Mouse (Mus musculus) lung, embryonic 14.5 days (tissue): ENCODE results near the gene Birc5. TPM values are rescaled to one million over a fixed set of nuclear protein-coding genes. Genes with fewer than 3 reads are reported as not detected.
A peak's percentile ranks its signal among the peaks of the same experiment; 100 is the strongest.

Source experiments
- ATAC-seq: fragments of 200-750 bp; cut with Nextera tagmentation; 2 replicates; pipeline ENCODE4 v1.8.0; 2017; ENCODE audit warnings: mild to moderate bottlenecking, moderate TSS enrichment, moderate library complexity; ENCODE audit not compliant: insufficient read depth
- DNase-seq: peaks from one replicate; pipeline ENCODE4 v3.0.0-alpha.2; 2015
- H3K27ac ChIP-seq: fragments of 300-500 bp; sonication (generic); 2 replicates; pipeline ENCODE4 v1.5.1; 2014; ENCODE audit warnings: low read depth, mild to moderate bottlenecking, moderate library complexity
- H3K27me3 ChIP-seq: fragments of 300-500 bp; sonication (generic); 2 replicates; pipeline ENCODE4 v1.6.1; 2014; ENCODE audit warnings: low read length, control low read depth; ENCODE audit not compliant: insufficient read depth
- H3K36me3 ChIP-seq: fragments of 300-500 bp; sonication (generic); 2 replicates; pipeline ENCODE4 v1.6.1; 2014; ENCODE audit warnings: control low read depth; ENCODE audit not compliant: insufficient read depth
- H3K4me1 ChIP-seq: fragments of 300-500 bp; sonication (generic); 2 replicates; pipeline ENCODE4 v1.6.1; 2014; ENCODE audit warnings: antibody characterized with exemption, control low read depth; ENCODE audit not compliant: insufficient read depth
- H3K4me2 ChIP-seq: fragments of 300-500 bp; sonication (generic); 2 replicates; pipeline ENCODE4 v1.6.1; 2014; ENCODE audit warnings: mild to moderate bottlenecking
- H3K4me3 ChIP-seq: fragments of 300-500 bp; sonication (generic); 2 replicates; pipeline ENCODE4 v1.5.1; 2014; ENCODE audit warnings: low read depth, low read length
- H3K9ac ChIP-seq: fragments of 300-500 bp; sonication (generic); 2 replicates; pipeline ENCODE4 v1.6.1; 2014
- H3K9me3 ChIP-seq: fragments of 300-500 bp; sonication (generic); 2 replicates; pipeline ENCODE4 v1.6.1; 2016; ENCODE audit warnings: low read depth, low read length, control low read depth
- CTCF ChIP-seq: IDR thresholded peaks from 2 replicates; pipeline ENCODE4 v1.5.1; 2016; ENCODE audit warnings: antibody characterized with exemption, low read depth
- WGBS: fragments of 180-500 bp; shearing (Covaris S2); extraction: QIAGEN DNeasy Blood & Tissue Kit; methylation state at CpG from one replicate; pipeline ENCODE4 v1.1.7; 2014; 5-methylcytosine and 5-hydroxymethylcytosine counted together
- polyA plus RNA-seq: library from polyadenylated mRNA; unstranded; fragments of >200 nt; fragmentation: Nextera tagmentation; extraction: Ambion mirVana; gene quantifications from 2 replicates; pipeline ENCODE4 v1.2.1, GENCODE M21; 2014

Gene Birc5
- polyA plus RNA-seq, 1 experiment from 2014 or later: 399 TPM

DNA sequence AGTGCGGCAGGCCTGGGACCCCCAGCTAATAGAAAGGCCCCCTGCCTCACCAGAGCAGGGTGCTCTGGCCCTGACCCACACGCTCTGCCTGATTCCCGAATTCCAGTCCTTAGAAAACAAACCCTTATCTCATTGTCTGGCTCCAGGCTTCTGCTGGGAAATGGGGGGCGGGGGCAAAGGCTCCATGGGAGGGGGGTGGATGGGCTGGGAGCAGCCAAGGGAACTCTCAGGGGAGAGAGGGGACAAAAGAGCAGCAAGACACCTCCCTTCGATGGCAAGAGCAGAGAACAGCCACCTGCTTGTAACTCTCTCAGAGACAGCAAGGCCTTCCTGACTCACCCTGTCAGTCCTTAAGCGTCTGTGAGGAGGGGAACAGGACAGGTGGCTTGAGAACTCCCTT lies 26.6 kb downstream of the Birc5 start:
- 21% methylated on average over 6 of the region's 6 CpGs for WGBS

DNA sequence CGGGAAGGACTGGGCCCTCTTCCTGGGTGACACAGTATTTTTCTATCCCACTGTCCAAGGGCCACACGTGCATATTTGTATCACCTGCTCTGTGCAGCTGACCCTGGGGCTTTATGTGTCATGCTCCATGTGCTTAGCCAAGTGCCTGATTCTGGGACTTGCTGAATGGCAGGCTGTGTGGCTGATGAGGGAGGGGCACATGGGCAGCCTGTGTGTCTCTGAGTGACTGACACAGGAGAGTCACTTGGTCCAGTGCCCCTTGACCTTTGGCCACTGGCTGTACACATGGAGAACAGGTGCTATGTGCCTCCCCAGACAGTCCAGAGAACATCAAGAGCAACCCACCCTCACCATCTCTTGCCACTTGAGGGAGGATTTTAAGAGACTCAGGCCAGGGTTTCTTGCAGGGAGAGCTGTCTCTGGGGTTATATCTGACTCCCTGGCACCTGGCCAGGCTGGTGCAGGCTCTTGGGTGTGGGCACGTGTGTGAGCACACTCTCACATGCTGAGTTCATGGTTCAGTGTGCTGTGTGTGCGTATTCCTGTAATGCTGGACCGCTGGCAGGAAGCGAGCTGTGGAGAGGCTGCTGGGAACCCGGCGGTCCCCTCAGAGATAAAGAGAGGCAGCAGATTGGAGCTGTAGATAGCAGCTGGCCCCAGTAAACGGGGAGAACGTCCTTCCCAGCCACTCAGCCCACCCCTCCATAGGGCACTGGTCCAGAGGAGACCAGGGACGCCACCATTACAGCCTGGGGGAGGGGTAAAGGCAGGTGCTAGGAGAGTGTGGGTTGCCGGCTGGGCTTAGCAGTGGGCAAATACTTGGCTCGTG lies 29.1 kb downstream of the Birc5 start:
- WGBS: 16% methylated on average over 13 of the region's 13 CpGs
- Histone ChIP-seq H3K27ac (peak overlapping the region; percentile 21; the same call in 1 of the 2 replicates), H3K4me3 (no peak overlapping the region), H3K27me3 (no peaks in the 10 kb centered on the region), H3K9ac (no peak overlapping the region; the same call in 1 of the 2 replicates), H3K4me2 (peak overlapping the region; percentile 29), H3K4me1 (peaks cover 27% of the 10 kb centered on the region), H3K36me3 (no peaks in the 10 kb centered on the region), H3K9me3 (no peaks in the 10 kb centered on the region)
- TF ChIP-seq CTCF: no peak
- ATAC-seq (0 out of 2 replicates have a peak, but pooled peaks have one; percentile 16), DNase-seq (peak; percentile 59)

More for the DNA sequence above, 26.6 kb downstream of the Birc5 start:
- Histone ChIP-seq H3K4me3 (no peak overlapping the region), H3K36me3 (no peaks in the 10 kb centered on the region), H3K27ac (no peak overlapping the region), H3K4me2 (no peak overlapping the region), H3K9me3 (no peaks in the 10 kb centered on the region), H3K9ac (no peak overlapping the region), H3K4me1 (peaks cover 10% of the 10 kb centered on the region), H3K27me3 (no peaks in the 10 kb centered on the region)
- TF ChIP-seq CTCF: no peak
- ATAC-seq: no peak
- no peak for DNase-seq

DNA sequence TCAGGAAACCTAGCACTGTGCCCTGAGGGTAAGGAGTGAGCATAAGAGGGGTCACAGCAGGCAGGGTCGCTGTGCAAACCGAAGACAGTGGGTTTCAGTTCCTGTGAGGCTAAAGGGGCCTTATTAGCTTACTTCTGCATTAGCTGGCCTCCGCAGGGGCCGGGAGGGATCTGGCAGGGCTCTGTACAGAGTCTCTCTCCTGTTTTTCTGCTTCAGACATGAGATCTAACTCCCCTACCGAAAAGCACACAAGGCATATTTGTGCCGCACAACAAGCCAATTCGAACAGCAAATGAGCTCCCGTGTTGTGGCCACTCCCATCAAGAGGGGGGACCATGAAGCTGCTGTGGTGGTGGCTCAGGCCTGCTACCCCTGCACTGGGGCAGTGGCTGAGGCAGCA lies 29.8 kb downstream of the Birc5 start:
- H3K36me3 ChIP-seq: no peaks in the 10 kb centered on the region
- H3K9me3 ChIP-seq: no peaks in the 10 kb centered on the region
- TF ChIP-seq CTCF: no peak
- H3K4me3 ChIP-seq: no peak overlapping the region
- peaks cover 27% of the 10 kb centered on the region for H3K4me1 ChIP-seq
- no peaks in the 10 kb centered on the region for H3K27me3 ChIP-seq
- WGBS: 31% methylated on average over 8 of the region's 8 CpGs
- H3K27ac ChIP-seq: peak overlapping the region; percentile 21; the same call in 1 of the 2 replicates
- H3K9ac ChIP-seq: no peak overlapping the region; the same call in 1 of the 2 replicates
- DNase-seq (peak; percentile 17), ATAC-seq (no peak)
- peak overlapping the region; percentile 29 for H3K4me2 ChIP-seq

DNA sequence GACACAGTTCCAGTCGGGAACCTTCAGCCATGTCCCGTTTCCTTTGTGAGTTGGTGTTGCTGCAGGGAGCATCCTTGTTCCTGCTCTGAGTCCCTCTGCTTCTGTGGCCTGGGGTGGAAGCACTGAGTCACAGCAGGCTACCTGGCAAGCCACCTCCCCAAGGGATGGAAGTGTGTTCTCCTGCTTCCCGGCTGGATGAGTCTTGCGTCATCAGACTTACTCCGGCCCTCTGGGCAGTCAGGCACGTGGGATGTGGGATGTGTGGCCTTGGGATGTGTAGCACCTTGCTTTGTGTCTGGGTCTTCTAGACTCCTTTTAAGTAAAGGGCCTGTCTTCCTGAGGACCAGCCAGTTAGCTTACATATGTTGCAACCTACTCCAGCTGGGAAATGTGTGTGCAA lies 30.6 kb downstream of the Birc5 start:
- H3K36me3 ChIP-seq: no peaks in the 10 kb centered on the region
- H3K9ac ChIP-seq: no peak overlapping the region
- no peak overlapping the region for H3K4me2 ChIP-seq
- no peak overlapping the region for H3K27ac ChIP-seq
- no peaks in the 10 kb centered on the region for H3K27me3 ChIP-seq
- DNase-seq (no peak), ATAC-seq (no peak)
- WGBS: 70% methylated on average over 6 of the region's 6 CpGs
- peaks cover 27% of the 10 kb centered on the region for H3K4me1 ChIP-seq
- no peak overlapping the region for H3K4me3 ChIP-seq
- TF ChIP-seq CTCF: no peak
- no peaks in the 10 kb centered on the region for H3K9me3 ChIP-seq

DNA sequence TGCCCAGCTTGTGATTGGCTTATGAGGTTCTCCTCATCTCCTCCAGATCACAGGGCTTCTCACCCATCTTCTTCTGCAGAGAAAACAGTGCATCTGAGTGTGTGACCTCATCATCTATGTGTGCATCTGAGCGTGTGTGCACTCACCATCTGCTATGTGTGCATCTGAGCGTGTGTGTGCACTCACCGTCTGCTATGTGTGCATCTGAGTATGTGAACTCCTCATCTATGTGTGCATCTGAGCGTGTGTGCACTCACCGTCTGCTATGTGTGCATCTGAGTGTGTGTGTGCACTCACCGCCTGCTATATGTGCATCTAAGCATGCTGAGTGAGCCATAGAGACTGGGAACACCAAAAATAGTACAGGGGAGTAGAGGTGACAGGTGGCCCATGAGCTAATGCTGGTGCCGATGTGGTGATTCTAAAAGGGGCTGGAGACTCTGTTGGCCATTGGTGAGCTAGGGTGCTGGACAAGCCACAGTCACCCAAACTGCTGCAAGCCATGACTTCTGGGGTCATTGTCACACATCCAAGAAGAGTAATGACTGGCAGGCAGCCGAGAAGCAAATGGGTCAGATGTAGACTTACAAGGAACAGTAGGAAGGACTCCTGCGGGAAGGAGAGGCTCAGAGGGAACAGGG lies 31.4 kb downstream of the Birc5 start:
- peaks cover 27% of the 10 kb centered on the region for H3K4me1 ChIP-seq
- DNase-seq (no peak), ATAC-seq (no peak)
- H3K36me3 ChIP-seq: no peaks in the 10 kb centered on the region
- no peak overlapping the region for H3K9ac ChIP-seq
- WGBS: 80% methylated on average over 9 of the region's 9 CpGs
- no peak overlapping the region for H3K4me3 ChIP-seq
- H3K27ac ChIP-seq: 0 out of 2 replicates have a peak overlapping the region, but pooled peaks have one; percentile 69
- H3K9me3 ChIP-seq: no peaks in the 10 kb centered on the region
- no peak overlapping the region for H3K4me2 ChIP-seq
- no peaks in the 10 kb centered on the region for H3K27me3 ChIP-seq
- TF ChIP-seq CTCF: no peak

DNA sequence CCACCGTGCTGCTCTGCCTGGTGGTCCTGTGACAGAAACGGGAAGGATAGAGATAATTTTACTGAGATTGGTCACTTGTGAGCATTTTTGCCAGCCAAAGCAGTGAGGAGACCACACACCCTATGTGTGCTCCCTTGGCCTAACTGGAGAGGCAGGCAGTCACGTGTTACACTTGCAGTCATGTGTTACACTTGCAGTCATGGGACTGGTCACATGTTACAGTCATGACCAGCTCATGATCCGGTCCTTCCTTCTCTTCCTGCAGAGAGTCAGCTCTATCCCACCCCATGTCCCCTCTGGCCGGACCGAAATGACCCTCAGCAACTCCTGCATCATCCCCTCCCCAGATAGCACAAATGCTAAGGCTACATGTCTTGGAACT lies 31.9 kb downstream of the Birc5 start:
- 67% methylated on average over 6 of the region's 6 CpGs for WGBS
- no peak for TF ChIP-seq CTCF
- no peaks in the 10 kb centered on the region for H3K9me3 ChIP-seq
- H3K4me1 ChIP-seq: peaks cover 27% of the 10 kb centered on the region
- ATAC-seq (no peak), DNase-seq (no peak)
- H3K9ac ChIP-seq: peak overlapping the region; percentile 8; the same call in 1 of the 2 replicates
- H3K36me3 ChIP-seq: no peaks in the 10 kb centered on the region
- no peak overlapping the region for H3K4me3 ChIP-seq
- H3K27ac ChIP-seq: peak overlapping the region; percentile 69
- no peaks in the 10 kb centered on the region for H3K27me3 ChIP-seq
- no peak overlapping the region; the same call in 1 of the 2 replicates for H3K4me2 ChIP-seq

DNA sequence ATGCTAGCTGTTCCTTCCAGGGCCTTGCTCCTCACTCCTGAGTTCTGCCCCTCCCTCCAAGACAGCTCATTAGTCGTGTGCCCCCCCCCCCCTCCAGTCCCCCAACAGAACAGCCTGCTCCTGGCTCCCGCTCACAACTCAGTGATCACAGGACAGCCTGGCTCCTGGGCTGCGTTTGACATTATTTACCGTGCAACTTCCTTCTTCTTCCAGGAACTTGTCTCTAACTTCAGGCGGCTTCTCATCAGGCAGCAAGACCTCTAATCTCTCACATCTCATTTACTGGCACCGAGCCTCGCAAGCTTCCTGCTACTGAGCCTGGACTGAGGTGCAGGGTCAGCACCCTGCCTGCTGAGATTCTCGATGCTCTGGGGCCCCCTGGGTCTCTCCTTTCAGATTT lies 32.7 kb downstream of the Birc5 start:
- Histone ChIP-seq H3K9ac (peak overlapping the region; percentile 8; the same call in 1 of the 2 replicates), H3K4me2 (peak overlapping the region; percentile 14)

More for the DNA sequence above, 32.7 kb downstream of the Birc5 start:
- no peaks in the 10 kb centered on the region for H3K27me3 ChIP-seq
- H3K36me3 ChIP-seq: no peaks in the 10 kb centered on the region
- peaks cover 27% of the 10 kb centered on the region for H3K4me1 ChIP-seq
- H3K9me3 ChIP-seq: no peaks in the 10 kb centered on the region
- TF ChIP-seq CTCF: no peak
- ATAC-seq (peak; percentile 48), DNase-seq (peak; percentile 84)
- peak overlapping the region; percentile 69 for H3K27ac ChIP-seq
- WGBS: 5% methylated on average over 7 of the region's 8 CpGs
- H3K4me3 ChIP-seq: no peak overlapping the region
